Mouse (Mus musculus) small intestine, adult 2 months (tissue): ENCODE data around the gene Cenpp. TPM values are rescaled to one million over a fixed set of nuclear protein-coding genes. Genes with fewer than 3 reads are reported as not detected.
A peak's percentile ranks its signal among the peaks of the same experiment; 100 is the strongest.

Source experiments
- H3K27ac ChIP-seq: fragments of 200-500 bp; 2 replicates; pipeline ENCODE4 v1.5.1; 2012; ENCODE audit warnings: low read depth, low read length, control low read depth, inconsistent platforms; ENCODE audit not compliant: insufficient read depth
- H3K27me3 ChIP-seq: fragments of 200-500 bp; 2 replicates; pipeline ENCODE4 v1.6.1; 2012; ENCODE audit warnings: mild to moderate bottlenecking, moderate library complexity, low read length, inconsistent platforms; ENCODE audit not compliant: control insufficient read depth, insufficient read depth
- H3K36me3 ChIP-seq: fragments of 200-500 bp; 2 replicates; pipeline ENCODE4 v1.6.1; 2012; ENCODE audit warnings: mild to moderate bottlenecking, low read length, control low read depth, inconsistent platforms; ENCODE audit not compliant: control insufficient read depth, insufficient read depth
- H3K4me1 ChIP-seq: fragments of 200-500 bp; 2 replicates; pipeline ENCODE4 v1.6.1; 2012; ENCODE audit warnings: low read length, inconsistent platforms, mixed read lengths; ENCODE audit not compliant: control insufficient read depth, insufficient read depth, insufficient read length
- H3K4me3 ChIP-seq: fragments of 200-500 bp; 2 replicates; pipeline ENCODE4 v1.5.1; 2012; ENCODE audit warnings: low read depth, mild to moderate bottlenecking, control low read depth, inconsistent platforms, low read length, moderate library complexity
- CTCF ChIP-seq: fragments of 200-500 bp; IDR thresholded peaks from 2 replicates; pipeline ENCODE4 v1.5.1; 2012; ENCODE audit warnings: low read depth, mild to moderate bottlenecking, control low read depth, inconsistent platforms, low read length, moderate library complexity, mixed read lengths; ENCODE audit not compliant: insufficient replicate concordance, insufficient read length; ENCODE audit errors: extremely low read depth
- POLR2A ChIP-seq: fragments of 200-500 bp; IDR thresholded peaks from 2 replicates; pipeline ENCODE4 v1.6.1; 2012; ENCODE audit warnings: low read depth, mild to moderate bottlenecking, control low read depth, inconsistent platforms, low read length, moderate library complexity
- WGBS: fragments of 180-500 bp; shearing (Covaris S2); methylation state at CpG from one replicate; pipeline ENCODE4 v1.1.7; 2018; 5-methylcytosine and 5-hydroxymethylcytosine counted together
- polyA plus RNA-seq: library from polyadenylated mRNA; depleted of rRNA; stranded (reverse); fragments of >200 nt; gene quantifications from 2 replicates; pipeline ENCODE4 v1.2.3, GENCODE M21; 2012

Cenpp gene
- polyA plus RNA-seq, 1 experiment: 0.27 TPM

GRCm38 (mm10) chr13:49467585-49467984 lies 185.0 kb downstream of the Cenpp start:
- Histone ChIP-seq H3K27ac (no peak overlapping the region), H3K4me1 (no peaks in the 10 kb centered on the region), H3K4me3 (no peak overlapping the region), H3K36me3 (peaks cover 14% of the 10 kb centered on the region), H3K27me3 (no peaks in the 10 kb centered on the region)
- TF ChIP-seq POLR2A (no peak), CTCF (no peak)
- WGBS: 72% methylated on average over 2 of the region's 2 CpGs

GRCm38 (mm10) chr13:49466393-49467075 lies 186.1 kb downstream of the Cenpp start:
- H3K27ac ChIP-seq: no peak overlapping the region
- WGBS: 79% methylated on average over 11 of the region's 11 CpGs
- H3K4me1 ChIP-seq: no peaks in the 10 kb centered on the region
- no peak overlapping the region for H3K4me3 ChIP-seq
- H3K27me3 ChIP-seq: no peaks in the 10 kb centered on the region
- peaks cover 19% of the 10 kb centered on the region for H3K36me3 ChIP-seq
- TF ChIP-seq CTCF (no peak), POLR2A (no peak)

- no peak for TF ChIP-seq POLR2A
- TF ChIP-seq CTCF: no peak
- H3K27ac ChIP-seq: no peak overlapping the region
- H3K27me3 ChIP-seq: no peaks in the 10 kb centered on the region
- H3K4me1 ChIP-seq: no peaks in the 10 kb centered on the region
- peaks cover 22% of the 10 kb centered on the region for H3K36me3 ChIP-seq
- 96% methylated on average over 4 of the region's 4 CpGs for WGBS
- no peak overlapping the region for H3K4me3 ChIP-seq
Measured at GRCm38 (mm10) chr13:49465875-49466274, 186.7 kb downstream of the Cenpp start.

GRCm38 (mm10) chr13:49462921-49463320 lies 189.7 kb downstream of the Cenpp start:
- Histone ChIP-seq H3K4me1 (no peaks in the 10 kb centered on the region), H3K27me3 (no peaks in the 10 kb centered on the region), H3K36me3 (peaks cover 35% of the 10 kb centered on the region), H3K27ac (no peak overlapping the region), H3K4me3 (no peak overlapping the region)
- TF ChIP-seq CTCF (no peak), POLR2A (no peak)
- WGBS: 89% methylated on average over 2 of the region's 2 CpGs

GRCm38 (mm10) chr13:49461458-49462132 lies 191.0 kb downstream of the Cenpp start:
- TF ChIP-seq CTCF: no peak
- TF ChIP-seq POLR2A: no peak
- 82% methylated on average over 15 of the region's 15 CpGs for WGBS
- no peak overlapping the region for H3K4me3 ChIP-seq
- H3K27ac ChIP-seq: peak overlapping the region; percentile 41
- H3K36me3 ChIP-seq: peaks cover 35% of the 10 kb centered on the region
- no peaks in the 10 kb centered on the region for H3K27me3 ChIP-seq
- H3K4me1 ChIP-seq: no peaks in the 10 kb centered on the region

GRCm38 (mm10) chr13:49460692-49461414 lies 191.7 kb downstream of the Cenpp start:
- Histone ChIP-seq H3K4me1 (no peaks in the 10 kb centered on the region), H3K27ac (peak overlapping the region; percentile 41), H3K36me3 (peaks cover 35% of the 10 kb centered on the region), H3K27me3 (no peaks in the 10 kb centered on the region), H3K4me3 (no peak overlapping the region)
- WGBS: 75% methylated on average over 5 of the region's 5 CpGs
- TF ChIP-seq CTCF (no peak), POLR2A (no peak)

- peak overlapping the region; percentile 41 for H3K27ac ChIP-seq
- WGBS: 82% methylated on average over 4 of the region's 4 CpGs
- H3K36me3 ChIP-seq: peaks cover 34% of the 10 kb centered on the region
- H3K27me3 ChIP-seq: no peaks in the 10 kb centered on the region
- TF ChIP-seq CTCF (no peak), POLR2A (no peak)
- H3K4me1 ChIP-seq: no peaks in the 10 kb centered on the region
- H3K4me3 ChIP-seq: no peak overlapping the region
Measured at GRCm38 (mm10) chr13:49460276-49460675, 192.3 kb downstream of the Cenpp start.

GRCm38 (mm10) chr13:49449318-49449749 lies 203.3 kb downstream of the Cenpp start:
- Histone ChIP-seq H3K4me1 (no peaks in the 10 kb centered on the region), H3K27ac (no peak overlapping the region), H3K27me3 (no peaks in the 10 kb centered on the region), H3K36me3 (peaks cover 18% of the 10 kb centered on the region), H3K4me3 (no peak overlapping the region)
- TF ChIP-seq CTCF: peak; percentile 83; the same call in 1 of the 2 replicates
- no peak for TF ChIP-seq POLR2A
- WGBS: 22% methylated on average over 5 of the region's 5 CpGs
